Mouse (Mus musculus) myocyte (in vitro differentiated cells): ENCODE data around the gene Tm7sf2. TPM values are rescaled to one million over a fixed set of nuclear protein-coding genes. Genes with fewer than 3 reads are reported as not detected.

Experiments used
- H3K27me3 ChIP-seq: one replicate; pipeline ENCODE4 v1.6.1; 2011; ENCODE audit not compliant: control insufficient read depth, insufficient read depth, insufficient read length
- H3K36me3 ChIP-seq: one replicate; pipeline ENCODE4 v1.6.1; 2011; ENCODE audit not compliant: control insufficient read depth, insufficient read depth
- H3K4me2 ChIP-seq: one replicate; pipeline ENCODE4 v1.6.1; 2011; ENCODE audit warnings: low read depth, control low read depth
- H3K4me3 ChIP-seq: one replicate; pipeline ENCODE4 v1.5.1; 2011; ENCODE audit warnings: mild to moderate bottlenecking, control low read depth, moderate library complexity
- H3K79me2 ChIP-seq: one replicate; pipeline ENCODE4 v1.6.1; 2011; ENCODE audit not compliant: control insufficient read depth, insufficient read depth
- H3ac ChIP-seq: one replicate; pipeline ENCODE4 v1.6.1; 2011; ENCODE audit not compliant: control insufficient read depth, insufficient read length
- CEBPB ChIP-seq: IDR thresholded peaks from 2 replicates; pipeline ENCODE4 v1.6.1; 2011; ENCODE audit warnings: mild to moderate bottlenecking, moderate library complexity; ENCODE audit not compliant: poor library complexity, insufficient read depth, severe bottlenecking
- E2F4 ChIP-seq: IDR thresholded peaks from one replicate; pipeline ENCODE4 v1.6.1; 2011; ENCODE audit warnings: mild to moderate bottlenecking, control low read depth, moderate library complexity; ENCODE audit not compliant: insufficient read depth
- MAX ChIP-seq: IDR thresholded peaks from one replicate; pipeline ENCODE4 v1.6.1; 2011; ENCODE audit warnings: low read depth, mild to moderate bottlenecking, control low read depth
- MYOD1 ChIP-seq, 3 experiments: IDR thresholded peaks; one replicate each; pipeline ENCODE4 v1.6.1; 2011; ENCODE audit warnings: control low read depth in 2 of 3, low read depth in 2 of 3, mild to moderate bottlenecking in 2 of 3, moderate library complexity in 1 of 3; ENCODE audit not compliant: insufficient read length in 2 of 3, control insufficient read depth in 1 of 3
- MYOG ChIP-seq, 3 experiments: IDR thresholded peaks; one replicate each; pipeline ENCODE4 v1.6.1; 2011; ENCODE audit warnings: control low read depth in 2 of 3, low read depth in 2 of 3, mild to moderate bottlenecking in 2 of 3; ENCODE audit not compliant: insufficient read length in 2 of 3, control insufficient read depth in 1 of 3, insufficient read depth in 1 of 3
- POLR2A ChIP-seq: IDR thresholded peaks from one replicate; pipeline ENCODE4 v1.6.1; 2011; ENCODE audit warnings: low read depth, mild to moderate bottlenecking, control low read depth, moderate library complexity; ENCODE audit not compliant: insufficient read length
- POLR2AphosphoS2 ChIP-seq: IDR thresholded peaks from one replicate; pipeline ENCODE4 v1.6.1; 2011; ENCODE audit warnings: low read depth, control low read depth; ENCODE audit not compliant: insufficient read length
- REST ChIP-seq: IDR thresholded peaks from one replicate; pipeline ENCODE4 v1.6.1; 2011; ENCODE audit warnings: mild to moderate bottlenecking, control low read depth, moderate library complexity; ENCODE audit not compliant: insufficient read depth, insufficient read length
- SRF ChIP-seq: IDR thresholded peaks from one replicate; pipeline ENCODE4 v1.6.1; 2011; ENCODE audit warnings: low read depth; ENCODE audit not compliant: control insufficient read depth, insufficient read length
- TCF12 ChIP-seq: IDR thresholded peaks from one replicate; pipeline ENCODE4 v1.6.1; 2011; ENCODE audit warnings: mild to moderate bottlenecking, control low read depth; ENCODE audit not compliant: poor library complexity, insufficient read depth, severe bottlenecking
- TCF3 ChIP-seq: IDR thresholded peaks from one replicate; pipeline ENCODE4 v1.6.1; 2011; ENCODE audit warnings: low read depth, control low read depth; ENCODE audit not compliant: insufficient read length
- USF1 ChIP-seq: IDR thresholded peaks from one replicate; pipeline ENCODE4 v1.6.1; 2011; ENCODE audit warnings: low read depth, mild to moderate bottlenecking, control low read depth, moderate library complexity
- polyA plus RNA-seq: library from polyadenylated mRNA; unstranded; fragments of >200 nt; fragmentation: generic; extraction: Trizol; gene quantifications from one replicate; pipeline ENCODE4 v1.2.1, GENCODE M21; 2012; ENCODE audit warnings: missing spikeins

The Tm7sf2 gene
- polyA plus RNA-seq, 1 experiment: 37.1 TPM

DNA sequence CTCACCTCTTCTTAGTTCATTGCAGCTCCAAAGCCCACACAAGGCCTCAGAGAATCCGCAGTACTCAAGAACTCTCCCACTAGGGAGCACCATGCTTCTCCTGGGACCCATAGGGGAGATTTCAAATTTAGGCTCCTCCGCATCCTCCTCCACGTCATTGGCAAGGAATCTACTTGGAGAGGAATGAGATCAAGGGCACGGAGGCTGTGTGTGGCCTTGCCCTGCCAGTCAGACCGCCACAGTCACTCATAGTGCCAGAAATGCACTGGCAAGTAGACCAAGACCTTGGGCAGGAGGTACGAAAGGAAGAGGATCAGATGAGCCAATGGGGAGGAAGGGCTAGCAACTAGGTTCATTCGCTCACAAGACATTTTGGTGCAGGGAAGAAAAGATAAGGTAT is 44.2 kb downstream of the Tm7sf2 start:
- no peak for TF ChIP-seq CEBPB
- TF ChIP-seq POLR2AphosphoS2: no peak
- TF ChIP-seq REST: no peak
- no peak for TF ChIP-seq POLR2A
- no peak for TF ChIP-seq TCF12
- no peak for TF ChIP-seq USF1
- no peak for TF ChIP-seq E2F4
- no peak for TF ChIP-seq SRF
- TF ChIP-seq TCF3: no peak
- TF ChIP-seq MAX: no peak
- TF ChIP-seq MYOG (IDR thresholded peaks at IDR 0.05; ENCODE audit: control insufficient read depth in 1 of 3, insufficient read depth in 1 of 3, insufficient read length in 2 of 3, low read depth in 2 of 3): no peak
- H3K79me2 ChIP-seq: no peaks in the 10 kb centered on the region
- no peaks in the 10 kb centered on the region for H3K36me3 ChIP-seq
- no peak overlapping the region for H3K4me3 ChIP-seq
- no peak overlapping the region for H3K4me2 ChIP-seq
- H3ac ChIP-seq: no peak overlapping the region
- peaks cover 18% of the 10 kb centered on the region for H3K27me3 ChIP-seq

DNA sequence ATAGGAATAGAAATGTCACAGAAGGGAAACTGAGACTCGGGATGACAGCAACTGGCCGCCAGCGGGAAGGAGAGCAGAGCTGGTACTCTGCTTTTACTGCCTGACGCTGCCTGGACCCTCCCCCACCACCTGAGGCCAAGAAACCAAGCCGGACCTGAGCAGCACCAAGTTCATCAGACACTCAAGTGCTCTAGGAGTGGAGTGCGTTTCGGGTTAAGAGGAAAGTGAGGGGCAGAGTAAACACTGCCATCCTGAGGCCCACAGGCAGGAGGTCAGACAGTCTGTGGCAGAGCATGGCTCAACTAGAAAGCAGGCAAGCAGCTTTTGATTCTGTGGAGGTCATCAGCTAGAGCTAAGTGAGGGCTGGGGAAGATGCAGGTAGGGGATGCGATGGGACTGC is 45.1 kb downstream of the Tm7sf2 start:
- Histone ChIP-seq H3K36me3 (no peaks in the 10 kb centered on the region), H3K4me3 (no peak overlapping the region), H3ac (no peak overlapping the region), H3K4me2 (no peak overlapping the region), H3K27me3 (peaks cover 18% of the 10 kb centered on the region), H3K79me2 (no peaks in the 10 kb centered on the region)
- TF ChIP-seq POLR2A: no peak
- no peak for TF ChIP-seq MYOD1 (IDR thresholded peaks at IDR 0.05; ENCODE audit: control insufficient read depth in 1 of 3, insufficient read length in 2 of 3, low read depth in 2 of 3)
- TF ChIP-seq POLR2AphosphoS2: no peak
- TF ChIP-seq MAX: no peak
- no peak for TF ChIP-seq TCF12
- no peak for TF ChIP-seq MYOG (IDR thresholded peaks at IDR 0.05; ENCODE audit: control insufficient read depth in 1 of 3, insufficient read depth in 1 of 3, insufficient read length in 2 of 3, low read depth in 2 of 3)
- TF ChIP-seq TCF3: no peak
- no peak for TF ChIP-seq SRF
- TF ChIP-seq CEBPB: no peak
- TF ChIP-seq USF1: no peak
- TF ChIP-seq REST: no peak
- no peak for TF ChIP-seq E2F4

DNA sequence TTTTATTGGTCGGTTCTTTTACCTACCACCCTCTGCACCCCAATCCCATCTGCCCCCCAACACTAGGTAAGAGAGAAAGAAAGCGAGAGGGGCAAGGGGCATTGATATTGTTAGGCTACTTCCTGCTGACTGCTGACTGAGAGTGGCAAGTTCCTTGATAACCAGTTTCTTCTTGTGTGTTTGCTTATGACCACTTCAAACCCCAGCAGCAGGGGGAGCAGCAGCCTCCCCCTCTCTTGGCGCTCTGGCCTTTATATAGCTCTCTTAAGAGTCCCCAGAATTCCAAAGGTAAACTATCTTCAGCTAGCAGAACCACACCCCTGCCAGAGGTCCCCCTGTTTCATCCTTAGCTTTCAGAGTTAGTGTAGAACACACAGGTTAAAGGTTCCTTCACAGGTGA is 47.9 kb downstream of the Tm7sf2 start:
- no peak overlapping the region for H3K4me3 ChIP-seq
- no peak overlapping the region for H3ac ChIP-seq
- no peak for TF ChIP-seq MYOG (IDR thresholded peaks at IDR 0.05; ENCODE audit: control insufficient read depth in 1 of 3, insufficient read depth in 1 of 3, insufficient read length in 2 of 3, low read depth in 2 of 3)
- no peak for TF ChIP-seq POLR2A
- TF ChIP-seq MAX: no peak
- no peak for TF ChIP-seq SRF
- no peak for TF ChIP-seq TCF12
- TF ChIP-seq MYOD1 (IDR thresholded peaks at IDR 0.05; ENCODE audit: control insufficient read depth in 1 of 3, insufficient read length in 2 of 3, low read depth in 2 of 3): no peak
- no peak for TF ChIP-seq REST
- no peak for TF ChIP-seq E2F4
- TF ChIP-seq TCF3: no peak
- no peak for TF ChIP-seq CEBPB
- no peak for TF ChIP-seq POLR2AphosphoS2
- no peak for TF ChIP-seq USF1

DNA sequence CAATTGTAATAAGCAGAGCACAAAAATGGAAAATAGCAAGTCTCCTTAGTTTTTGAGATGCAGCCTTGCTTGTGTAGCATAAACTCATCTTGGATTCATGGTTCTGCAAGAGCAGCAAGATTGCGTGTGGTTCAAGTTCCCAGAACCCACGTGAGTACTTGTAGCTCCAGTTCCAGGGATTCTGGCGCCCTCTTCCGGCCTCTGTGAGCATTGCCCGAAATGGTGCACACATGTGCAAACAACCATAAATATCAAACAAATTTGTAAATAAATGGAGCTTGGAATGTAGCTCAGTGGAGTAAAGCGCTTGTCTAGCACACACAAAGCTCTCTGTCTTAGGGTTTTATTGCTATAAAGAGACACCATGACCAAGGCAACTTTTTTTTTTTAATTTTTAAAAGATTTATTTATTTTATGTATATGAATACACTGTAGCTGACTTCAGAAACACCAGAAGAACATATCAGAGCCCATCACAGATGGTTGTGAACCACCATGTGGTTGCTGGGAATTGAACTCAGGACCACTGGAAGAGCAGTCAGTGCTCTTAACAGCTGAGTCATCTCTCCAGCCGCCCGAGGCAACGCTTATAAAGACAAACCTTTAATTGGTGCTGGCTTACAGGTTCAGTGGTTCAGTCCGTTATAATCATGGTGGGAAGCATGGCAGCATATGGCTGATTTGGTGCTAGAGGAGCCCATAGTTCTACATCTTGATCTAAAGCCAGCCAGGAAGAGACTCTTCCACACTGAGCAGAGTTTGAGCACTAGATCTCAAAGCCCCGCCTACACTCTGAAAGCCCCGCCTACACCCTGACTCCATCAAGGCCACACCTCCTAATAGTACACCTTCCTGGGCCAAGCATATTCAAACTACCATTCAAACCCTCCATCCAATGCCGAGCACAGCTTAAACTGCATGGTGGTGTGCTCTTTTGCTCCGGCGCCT is 49.8 kb downstream of the Tm7sf2 start:
- H3K4me2 ChIP-seq: no peak overlapping the region

More for the DNA sequence above, 47.9 kb downstream of the Tm7sf2 start:
- Histone ChIP-seq H3K36me3 (no peaks in the 10 kb centered on the region), H3K27me3 (peaks cover 12% of the 10 kb centered on the region), H3K79me2 (no peaks in the 10 kb centered on the region), H3K4me2 (no peak overlapping the region)

More for the DNA sequence above, 49.8 kb downstream of the Tm7sf2 start:
- no peak overlapping the region for H3ac ChIP-seq
- peaks cover 12% of the 10 kb centered on the region for H3K79me2 ChIP-seq
- H3K36me3 ChIP-seq: no peaks in the 10 kb centered on the region
- H3K4me3 ChIP-seq: no peak overlapping the region
- peaks cover 8% of the 10 kb centered on the region for H3K27me3 ChIP-seq
- TF ChIP-seq CEBPB: no peak
- peak; percentile 81 for TF ChIP-seq USF1
